Mouse (Mus musculus) cerebellum, adult 2 months (tissue): ENCODE results near the gene Cacng1. TPM values are rescaled to one million over a fixed set of nuclear protein-coding genes. Genes with fewer than 3 reads are reported as not detected.
A peak's percentile ranks its signal among the peaks of the same experiment; 100 is the strongest.

Source experiments
- DNase-seq, 2 experiments: peaks; one replicate each; pipeline ENCODE4 v3.0.0; 2021
- H3K27ac ChIP-seq: fragments of 200-500 bp; 2 replicates; pipeline ENCODE4 v1.5.1; 2012; ENCODE audit warnings: low read length, control low read depth, inconsistent platforms; ENCODE audit not compliant: insufficient read depth
- H3K27me3 ChIP-seq: fragments of 200-500 bp; 2 replicates; pipeline ENCODE4 v1.6.1; 2012; ENCODE audit warnings: inconsistent platforms, mild to moderate bottlenecking, low read length, moderate library complexity; ENCODE audit not compliant: control insufficient read depth, insufficient read depth
- H3K4me1 ChIP-seq: fragments of 200-500 bp; 2 replicates; pipeline ENCODE4 v1.6.1; 2011; ENCODE audit warnings: low read length; ENCODE audit not compliant: control insufficient read depth, insufficient read depth
- H3K4me3 ChIP-seq: fragments of 200-500 bp; replicated peaks from 2 replicates; pipeline ENCODE3; 2011; ENCODE audit warnings: mild to moderate bottlenecking, low read depth, low read length, control low read depth; ENCODE audit not compliant: insufficient read depth
- CTCF ChIP-seq: fragments of 200-500 bp; IDR thresholded peaks from 2 replicates; pipeline ENCODE4 v1.5.1; 2011; ENCODE audit warnings: low read depth, mild to moderate bottlenecking, control low read depth, low read length, moderate library complexity, borderline replicate concordance; ENCODE audit not compliant: insufficient read depth
- POLR2A ChIP-seq: fragments of 200-500 bp; IDR thresholded peaks from 2 replicates; pipeline ENCODE4 v1.6.1; 2011; ENCODE audit warnings: low read length, control low read depth, borderline replicate concordance; ENCODE audit not compliant: insufficient read depth
- WGBS: fragments of 180-500 bp; shearing (Covaris S2); methylation state at CpG from one replicate; pipeline ENCODE4 v1.1.7; 2018; 5-methylcytosine and 5-hydroxymethylcytosine counted together
- polyA plus RNA-seq: library from polyadenylated mRNA; depleted of rRNA; stranded (reverse); fragments of >200 nt; gene quantifications from 2 replicates; pipeline ENCODE4 v1.2.3, GENCODE M21; 2012; rRNA removed

Cacng1 gene
- polyA plus RNA-seq, result 0.13 and 0.14 TPM in 2 replicates

- 78% methylated on average over 16 of the region's 16 CpGs for WGBS
- no peak for DNase-seq
- no peaks in the 10 kb centered on the region for H3K27me3 ChIP-seq
- H3K4me3 ChIP-seq, result no peak within 1 kb of the TSS
- no peak within 1 kb of the TSS for H3K27ac ChIP-seq
- no peak for TF ChIP-seq CTCF
- TF ChIP-seq POLR2A, result no peak
- no peaks in the 10 kb centered on the region for H3K4me1 ChIP-seq
Observed at GRCm38 (mm10) chr11:107716332-107716938, at the start of gene Cacng1. Gene Cacng1, minus strand, starts transcription at chr11:107716522.

- no peaks in the 10 kb centered on the region for H3K27me3 ChIP-seq
- H3K4me1 ChIP-seq, result peaks cover 18% of the 10 kb centered on the region
- 58% methylated on average over 8 of the region's 8 CpGs for WGBS
- no peak overlapping the region for H3K27ac ChIP-seq
- H3K4me3 ChIP-seq, result no peak overlapping the region
- DNase-seq, result no peak
- TF ChIP-seq POLR2A (no peak), CTCF (no peak)
Observed at GRCm38 (mm10) chr11:107762688-107763460, 46.6 kb upstream of the Cacng1 start.

GRCm38 (mm10) chr11:107761790-107762500 is 45.6 kb upstream of the Cacng1 start:
- peaks cover 17% of the 10 kb centered on the region for H3K4me1 ChIP-seq
- WGBS, result 15% methylated on average over 10 of the region's 10 CpGs
- no peak overlapping the region for H3K27ac ChIP-seq

GRCm38 (mm10) chr11:107760001-107760400 is 43.7 kb upstream of the Cacng1 start:
- TF ChIP-seq CTCF (no peak), POLR2A (no peak)
- no peaks in the 10 kb centered on the region for H3K27me3 ChIP-seq
- H3K27ac ChIP-seq, result no peak overlapping the region
- H3K4me1 ChIP-seq, result peaks cover 11% of the 10 kb centered on the region
- H3K4me3 ChIP-seq, result no peak overlapping the region
- WGBS, result 26% methylated on average over 10 of the region's 10 CpGs
- DNase-seq, result no peak

More at GRCm38 (mm10) chr11:107761790-107762500, 45.6 kb upstream of the Cacng1 start:
- no peaks in the 10 kb centered on the region for H3K27me3 ChIP-seq
- TF ChIP-seq POLR2A (no peak), CTCF (no peak)
- peak; percentile 29 to 30 for DNase-seq
- no peak overlapping the region for H3K4me3 ChIP-seq

- H3K27ac ChIP-seq, result no peak overlapping the region
- no peaks in the 10 kb centered on the region for H3K27me3 ChIP-seq
- no peak for TF ChIP-seq POLR2A
- no peak for TF ChIP-seq CTCF
- no peak overlapping the region for H3K4me3 ChIP-seq
- DNase-seq, result no peak
- H3K4me1 ChIP-seq, result peaks cover 11% of the 10 kb centered on the region
- WGBS, result 57% methylated on average over 9 of the region's 9 CpGs
Observed at GRCm38 (mm10) chr11:107759516-107759915, 43.2 kb upstream of the Cacng1 start.

GRCm38 (mm10) chr11:107749114-107749513 is 32.8 kb upstream of the Cacng1 start:
- no peaks in the 10 kb centered on the region for H3K4me1 ChIP-seq
- H3K27ac ChIP-seq, result no peak overlapping the region
- no peak for DNase-seq
- TF ChIP-seq POLR2A (no peak), CTCF (no peak)
- H3K27me3 ChIP-seq, result no peaks in the 10 kb centered on the region
- 63% methylated on average over 5 of the region's 5 CpGs for WGBS
- no peak overlapping the region for H3K4me3 ChIP-seq

GRCm38 (mm10) chr11:107748243-107749035 is 32.1 kb upstream of the Cacng1 start:
- DNase-seq, result no peak
- Histone ChIP-seq H3K4me1 (0 out of 2 replicates have a peak, but pooled peaks cover 2% of the 10 kb centered on the region), H3K27ac (no peak overlapping the region), H3K27me3 (no peaks in the 10 kb centered on the region), H3K4me3 (no peak overlapping the region)
- WGBS, result 87% methylated on average over 5 of the region's 5 CpGs
- no peak for TF ChIP-seq CTCF
- TF ChIP-seq POLR2A, result no peak
